Mouse (Mus musculus): ENCODE measurements around the gene Pik3c2a. TPM values are rescaled to one million over a fixed set of nuclear protein-coding genes. Genes with fewer than 3 reads are reported as not detected.

The Pik3c2a gene
- 0.08 and 0.34 TPM in 2 replicates for polyA plus RNA-seq (2012; ENCODE audit: low replicate concordance)

GRCm38 (mm10) chr7:116443004-116443696 lies at the start of gene Pik3c2a:
Pik3c2a (minus strand) TSS chr7:116443449.

DNA sequence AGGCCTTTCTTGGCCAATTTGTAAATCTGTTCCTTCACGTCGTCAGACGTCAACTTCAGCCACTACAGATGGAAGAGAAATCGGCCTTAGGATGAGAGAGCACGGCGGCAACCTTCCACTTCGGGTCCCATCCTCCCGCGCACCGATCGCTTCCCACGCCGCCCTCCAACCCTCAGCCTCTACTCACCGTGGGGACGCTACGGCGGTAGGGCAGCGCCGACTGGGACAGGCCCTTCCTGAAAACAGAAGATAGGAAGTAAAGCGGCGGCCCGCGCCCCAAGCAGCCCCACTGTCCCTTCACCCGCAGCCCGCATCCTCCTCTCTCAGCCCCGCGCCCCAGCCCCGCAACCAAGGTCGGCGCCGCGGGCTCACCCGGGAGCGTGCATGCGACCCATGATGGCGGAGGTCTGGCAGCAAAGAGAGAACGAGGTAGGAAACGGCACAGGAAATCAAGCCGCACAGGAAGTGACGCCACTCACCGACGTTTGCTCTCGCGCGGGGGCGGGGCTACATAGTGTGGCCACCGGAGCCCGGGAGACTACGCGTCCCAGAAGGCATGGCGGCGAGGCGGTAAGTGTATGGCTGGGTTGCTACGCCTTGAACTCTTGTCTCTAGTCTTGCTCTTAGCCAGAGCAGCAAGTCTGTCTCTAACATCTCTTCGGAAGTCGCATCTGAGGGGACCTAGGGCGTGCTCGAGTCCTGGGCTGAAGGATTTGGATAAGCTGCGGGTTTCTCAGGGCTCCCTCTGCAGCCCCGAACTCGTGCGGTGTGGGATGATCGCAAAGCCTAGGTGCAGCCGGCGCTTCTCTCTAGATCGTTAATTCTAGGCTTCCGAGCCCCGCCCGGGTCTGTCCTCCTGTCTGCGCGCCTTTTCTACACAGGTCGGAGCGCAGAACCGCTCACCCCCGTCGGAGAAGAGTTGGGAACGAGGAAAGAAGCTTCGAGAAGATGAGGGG lies 109.3 kb downstream of the Pik3c2a start, which contains the start of gene Rps13:
Gene Rps13, minus strand, starts transcription at position 483 of the 956 bp plus-strand sequence.

DNA sequence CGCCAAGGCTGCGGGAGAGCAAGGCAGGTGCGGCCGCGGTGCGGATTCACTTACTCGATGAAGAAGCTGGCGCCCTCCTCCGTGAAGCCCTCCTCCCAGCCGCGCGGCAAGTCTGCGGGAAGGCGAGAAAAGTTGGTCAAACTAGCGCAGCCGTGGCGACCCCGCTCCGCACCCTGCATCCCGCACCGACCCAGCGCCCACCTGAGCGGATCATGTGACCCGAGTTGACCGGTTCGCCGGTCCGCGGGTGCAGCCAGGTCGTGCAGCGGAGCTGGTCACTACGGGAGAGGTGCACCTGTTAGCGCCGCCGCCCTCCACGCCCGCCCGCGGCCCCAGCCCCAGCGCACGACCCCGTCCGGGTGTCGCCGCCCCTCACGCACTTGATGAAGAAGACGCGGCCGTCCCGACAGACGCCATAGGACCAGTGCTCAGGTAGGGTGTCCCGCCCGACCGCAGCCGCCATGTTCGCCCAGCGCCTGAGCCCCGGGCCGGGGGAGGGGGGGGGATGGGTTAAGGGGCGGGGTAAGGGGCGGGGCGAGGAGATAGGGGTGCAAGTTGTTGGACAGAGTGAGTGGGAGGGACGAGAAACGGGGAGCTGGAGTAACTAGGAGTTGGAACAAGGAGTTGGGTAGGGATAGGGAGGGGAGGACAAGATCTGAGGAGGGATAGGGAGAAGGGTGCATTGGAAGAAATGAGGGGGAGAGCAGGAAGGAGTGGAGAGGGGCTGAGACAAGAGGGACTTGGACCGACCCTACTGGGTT lies 135.2 kb downstream of the Pik3c2a start, which contains the start of gene Plekha7:
Gene Plekha7, minus strand, starts transcription at position 506 of the 761 bp plus-strand sequence.

Other genes with a start within 250 kb of the Pik3c2a start
- gene Plekha7, start 135.1 kb downstream of the Pik3c2a start, polyA plus RNA-seq (2012; ENCODE audit: low replicate concordance) = 2.3 and 3.9 TPM in 2 replicates
- gene Rps13, start 109.3 kb downstream of the Pik3c2a start, polyA plus RNA-seq (2012; ENCODE audit: low replicate concordance) = 773 and 3,974 TPM in 2 replicates
- gene Nucb2, start 60.9 kb upstream of the Pik3c2a start, polyA plus RNA-seq (2012; ENCODE audit: low replicate concordance) = 0.94 and 1.4 TPM in 2 replicates

Data from leukemia stem cell, adult 10-12 weeks (primary cell).